Mouse (Mus musculus) layer of hippocampus, adult 18-20 months (tissue): Measurements from ENCODE around the gene Bard1. TPM values are rescaled to one million over a fixed set of nuclear protein-coding genes. Genes with fewer than 3 reads are reported as not detected.
A peak's percentile ranks its signal among the peaks of the same experiment; 100 is the strongest.

Experiments used
- DNase-seq, 2 experiments: peaks; one replicate each; pipeline ENCODE4 v3.0.0; 2022; ENCODE audit warnings: low spot score in 2 of 2
- long read RNA-seq: library from polyadenylated mRNA; stranded (forward); transcript quantifications from one replicate; pipeline ENCODE4 v2.0.0, GENCODE M21; 2021
- total RNA-seq, 2 experiments: library from RNA; stranded (reverse); gene quantifications; 2 replicates each; pipeline ENCODE4 v1.2.3; 2021

The Bard1 gene
- total RNA-seq = under 1 TPM; 0.32 to 0.36 TPM
- long read RNA-seq = 0 reads

- DNase-seq = peak; percentile 19 to 54
Observed at GRCm38 (mm10) chr1:71102344-71103173, at the start of gene Bard1. Bard1 (minus strand) TSS chr1:71103146.

- DNase-seq = no peak
Observed at GRCm38 (mm10) chr1:71127171-71127570, 24.2 kb upstream of the Bard1 start.

- no peak for DNase-seq
Observed at GRCm38 (mm10) chr1:71118511-71118910, 15.6 kb upstream of the Bard1 start.

- no peak for DNase-seq
Observed at GRCm38 (mm10) chr1:71117253-71117652, 14.3 kb upstream of the Bard1 start.

- DNase-seq = no peak
Observed at GRCm38 (mm10) chr1:71115781-71116180, 12.8 kb upstream of the Bard1 start.

- no peak for DNase-seq
Observed at GRCm38 (mm10) chr1:71109858-71110257, 6.9 kb upstream of the Bard1 start.

- no peak for DNase-seq
Observed at GRCm38 (mm10) chr1:71106127-71106526, 3.2 kb upstream of the Bard1 start.

- no peak for DNase-seq
Observed at GRCm38 (mm10) chr1:71105724-71106123, 2.8 kb upstream of the Bard1 start.

GRCm38 (mm10) chr1:71103174-71103864 is 373 bp upstream of the Bard1 start:
- DNase-seq = no peak

- DNase-seq = no peak
Observed at GRCm38 (mm10) chr1:71101369-71101970, 1.5 kb downstream of the Bard1 start.

GRCm38 (mm10) chr1:71100591-71101368 is 2.2 kb downstream of the Bard1 start:
- no peak for DNase-seq

GRCm38 (mm10) chr1:71099945-71100515 is 2.9 kb downstream of the Bard1 start:
- no peak for DNase-seq

GRCm38 (mm10) chr1:71096031-71096430 is 6.9 kb downstream of the Bard1 start:
- no peak for DNase-seq

- no peak for DNase-seq
Observed at GRCm38 (mm10) chr1:71095211-71095805, 7.6 kb downstream of the Bard1 start.

- no peak for DNase-seq
Observed at GRCm38 (mm10) chr1:71075651-71076050, 27.3 kb downstream of the Bard1 start.

GRCm38 (mm10) chr1:71070771-71071170 is 32.2 kb downstream of the Bard1 start:
- DNase-seq = no peak

GRCm38 (mm10) chr1:71068728-71069304 is 34.1 kb downstream of the Bard1 start:
- DNase-seq = no peak

GRCm38 (mm10) chr1:71063885-71064492 is 39.0 kb downstream of the Bard1 start:
- DNase-seq = no peak

- no peak for DNase-seq
Observed at GRCm38 (mm10) chr1:71056143-71056542, 46.8 kb downstream of the Bard1 start.

GRCm38 (mm10) chr1:71055454-71055853 is 47.5 kb downstream of the Bard1 start:
- DNase-seq = no peak
